Mouse (Mus musculus) monocyte, adult 59 days (primary cell): ENCODE results near the gene Mag. TPM values are rescaled to one million over a fixed set of nuclear protein-coding genes. Genes with fewer than 3 reads are reported as not detected.

Experiments
- total RNA-seq, 2 experiments: library from RNA; stranded (reverse); gene quantifications; one replicate each; pipeline ENCODE4 v1.2.4; 2023

Mag gene
- 1 to 10 TPM; 3.3 to 3.8 TPM for total RNA-seq

GRCm38 (mm10) chr7:30914732-30915131, at the start of gene Mag:
Gene Mag, minus strand, starts transcription at chr7:30914873.

GRCm38 (mm10) chr7:30956756-30957366, 42.2 kb upstream of the Mag start, which contains the start of gene Usf2:
Gene Usf2, minus strand, starts transcription at chr7:30956803.

GRCm38 (mm10) chr7:30943909-30944635, 29.4 kb upstream of the Mag start, which contains the start of gene Hamp:
Gene Hamp, minus strand, starts transcription at chr7:30944032.

GRCm38 (mm10) chr7:30924581-30924980, 9.9 kb upstream of the Mag start, which contains the start of gene Hamp2:
Gene Hamp2, minus strand, starts transcription at chr7:30924681.

GRCm38 (mm10) chr7:30880176-30880575, 34.5 kb downstream of the Mag start, which contains the start of gene Cd22:
Gene Cd22, minus strand, starts transcription at chr7:30880342.

GRCm38 (mm10) chr7:30861464-30861863, 53.2 kb downstream of the Mag start, which contains the start of gene Ffar1:
Gene Ffar1, minus strand, starts transcription at chr7:30861564.

GRCm38 (mm10) chr7:30856078-30856477, 58.6 kb downstream of the Mag start, which contains the start of gene Ffar3:
Gene Ffar3, minus strand, starts transcription at chr7:30856178.

Other genes with a start within 250 kb of the Mag start
- 10 to 100 TPM in 1 of 2 experiments, 1 to 10 TPM in 1; 9.9 to 12.1 TPM for gene Haus5, start 249.9 kb downstream of the Mag start, total RNA-seq
- gene Pmis2, start 243.3 kb downstream of the Mag start, total RNA-seq, result not detected
- not detected for gene 2200002J24Rik, start 215.9 kb downstream of the Mag start, total RNA-seq
- not detected for gene Atp4a, start 202.7 kb downstream of the Mag start, total RNA-seq
- 10 to 100 TPM; 51.6 to 63.4 TPM for gene Tmem147, start 185.3 kb downstream of the Mag start, total RNA-seq
- gene Gapdhs, start 171.2 kb downstream of the Mag start, total RNA-seq, result not detected
- gene Sbsn, start 163.4 kb downstream of the Mag start, total RNA-seq, result 1 to 10 TPM; 2.8 to 3.8 TPM
- gene Dmkn, start 151.1 kb downstream of the Mag start, total RNA-seq, result 1 to 10 TPM in 1 of 2 experiments, not detected in 1; 1.3 TPM
- not detected for gene Krtdap, start 127.0 kb downstream of the Mag start, total RNA-seq
- 1 to 10 TPM; 1.8 to 2.3 TPM for gene Ffar2, start 91.1 kb downstream of the Mag start, total RNA-seq
- not detected for gene Ffar3, start 58.7 kb downstream of the Mag start, total RNA-seq
- under 1 TPM; 0.12 to 0.18 TPM for gene Ffar1, start 53.3 kb downstream of the Mag start, total RNA-seq
- 10 to 100 TPM; 14.0 to 15.4 TPM for gene Cd22, start 34.5 kb downstream of the Mag start, total RNA-seq
- 1 to 10 TPM; 1.4 to 4.0 TPM for gene Hamp2, start 9.8 kb upstream of the Mag start, total RNA-seq
- gene Hamp, start 29.2 kb upstream of the Mag start, total RNA-seq, result not detected
- gene Usf2, start 41.9 kb upstream of the Mag start, total RNA-seq, result 100 to 1,000 TPM; 148 to 186 TPM
- 10 to 100 TPM; 13.7 to 19.7 TPM for gene Lsr, start 58.6 kb upstream of the Mag start, total RNA-seq
- 1 to 10 TPM; 1.5 to 2.3 TPM for gene Fam187b, start 58.9 kb upstream of the Mag start, total RNA-seq
- gene Fxyd5, start 127.6 kb upstream of the Mag start, total RNA-seq, result 1,000 to 10,000 TPM; 1,032 to 1,279 TPM
- not detected for gene Fxyd7, start 136.6 kb upstream of the Mag start, total RNA-seq
- gene Fxyd1, start 142.3 kb upstream of the Mag start, total RNA-seq, result not detected
- 1 to 10 TPM; 1.7 to 1.9 TPM for gene Lgi4, start 144.5 kb upstream of the Mag start, total RNA-seq
- not detected for gene Fxyd3, start 161.8 kb upstream of the Mag start, total RNA-seq
- 10 to 100 TPM in 1 of 2 experiments, 1 to 10 TPM in 1; 9.1 to 15.9 TPM for gene Hpn, start 200.4 kb upstream of the Mag start, total RNA-seq
- 10 to 100 TPM; 23.9 to 35.9 TPM for gene Scn1b, start 212.1 kb upstream of the Mag start, total RNA-seq
- 100 to 1,000 TPM in 1 of 2 experiments, 10 to 100 TPM in 1; 98.0 to 105 TPM for gene Gramd1a, start 241.0 kb upstream of the Mag start, total RNA-seq